Comparison of ENCODE assay signal across 21 mouse cellular contexts in genomic region chr10:67134322-67134721, GRCm38 (mm10). TPM values are rescaled to one million over a fixed set of nuclear protein-coding genes. Genes with fewer than 3 reads are reported as not detected.
A peak's percentile ranks its signal among the peaks of the same experiment; 100 is the strongest.
DNase-seq lines count a peak whose midpoint lies in the region; ATAC-seq and TF ChIP-seq lines count a peak whose summit lies in the region.
"Had no signal": no experiment of that assay in that cellular context is flagged by ENCODE, and none has a peak within 500 bp of the region (broad histone marks: within the 10 kb centered on the region; RNA-seq: fewer than 3 reads in every experiment).

No protein-coding gene starts in this region.

- no peak overlapping the region for H3K27ac ChIP-seq in gastrocnemius, adult 2 months
- no peak overlapping the region for H3K27ac ChIP-seq in layer of hippocampus, adult 2 months
- no peak overlapping the region for H3K27ac ChIP-seq in midbrain, postnatal 0 days (ENCODE audit: low read depth, low read length)
- no peak overlapping the region for H3K27ac ChIP-seq in midbrain, embryonic 15.5 days
- H3K27ac ChIP-seq: forebrain, embryonic 12.5 days; heart, embryonic 15.5 days; midbrain, embryonic 12.5 days; neural tube, embryonic 13.5 days had no signal

- no peak overlapping the region for H3K4me2 ChIP-seq in midbrain, postnatal 0 days (ENCODE audit: low read depth, low read length, poor library complexity, severe bottlenecking)
- no peak overlapping the region for H3K4me2 ChIP-seq in midbrain, embryonic 15.5 days
- H3K4me2 ChIP-seq: forebrain, embryonic 12.5 days; heart, embryonic 15.5 days; midbrain, embryonic 12.5 days; neural tube, embryonic 13.5 days had no signal

- no peak for ATAC-seq in midbrain, postnatal 0 days (ENCODE audit: low FRiP score)
- no peak for ATAC-seq in midbrain, embryonic 15.5 days (replicated peaks)
- ATAC-seq: activated CD4-positive, CD25-positive, alpha-beta regulatory T cell, adult 4 months had no signal

- H3K4me1 ChIP-seq in midbrain, postnatal 0 days (ENCODE audit: insufficient read depth, low read length) = no peaks in the 10 kb centered on the region
- H3K4me1 ChIP-seq in midbrain, embryonic 15.5 days = peaks cover 6% of the 10 kb centered on the region

- DNase-seq in gastrocnemius, adult 2 months = no peak
- DNase-seq in gastrocnemius, postnatal 14 days = no peak
- no peak for DNase-seq in layer of hippocampus, adult 2 months (ENCODE audit: low spot score in 2 of 2)
- DNase-seq in layer of hippocampus, adult 9-11 months = no peak
- no peak for DNase-seq in midbrain, postnatal 0 days (ENCODE audit: low spot score)
- DNase-seq in embryo, embryonic 9.5 days (ENCODE audit: extremely low spot score) = no peak
- no peak for DNase-seq in adrenal gland, postnatal 4 days (ENCODE audit: low spot score in 2 of 2)
- DNase-seq: adrenal gland, postnatal 14 days; cerebellum, adult 11-12 months; cerebellum, postnatal 36 days; gastrocnemius, postnatal 10 days; heart, adult 18-20 months; lung, adult 18-20 months; right cerebral cortex, adult 18-20 months; thymus, postnatal 36 days had no signal

- peak; percentile 49 for TF ChIP-seq CTCF in gastrocnemius, adult 2 months (IDR thresholded peaks at IDR 0.05)
- peak; percentile 55 for TF ChIP-seq CTCF in layer of hippocampus, adult 2 months (conservative IDR thresholded peaks at IDR 0.05)
- TF ChIP-seq CTCF in midbrain, postnatal 0 days (IDR thresholded peaks at IDR 0.05) = peak; percentile 31

- intact Hi-C loops in gastrocnemius, adult 2 months (cut with DNase I) = loop anchor here (5.0 kb wide), 1 partner anchor 227 kb away; no protein-coding TSS in a partner anchor
- intact Hi-C loops in gastrocnemius, postnatal 14 days (cut with DNase I; ENCODE audit: low total_unique reads) = no loop called here

- no peak overlapping the region for H3K4me3 ChIP-seq in gastrocnemius, adult 2 months
- H3K4me3 ChIP-seq in layer of hippocampus, adult 2 months = no peak overlapping the region
- H3K4me3 ChIP-seq in midbrain, postnatal 0 days (ENCODE audit: low read depth, low read length) = no peak overlapping the region
- H3K4me3 ChIP-seq in midbrain, embryonic 15.5 days = no peak overlapping the region
- H3K4me3 ChIP-seq: forebrain, embryonic 12.5 days; heart, embryonic 15.5 days; midbrain, embryonic 12.5 days; neural tube, embryonic 13.5 days had no signal

- no peaks in the 10 kb centered on the region for H3K9me3 ChIP-seq in midbrain, postnatal 0 days (ENCODE audit: low read length)
- no peaks in the 10 kb centered on the region for H3K9me3 ChIP-seq in midbrain, embryonic 15.5 days
- H3K9me3 ChIP-seq: forebrain, embryonic 12.5 days; heart, embryonic 15.5 days; midbrain, embryonic 12.5 days; neural tube, embryonic 13.5 days had no signal

- 94% methylated on average over 2 of the region's 2 CpGs for WGBS in midbrain, postnatal 0 days
- WGBS in midbrain, embryonic 15.5 days = 90% methylated on average over 2 of the region's 2 CpGs

- no peaks in the 10 kb centered on the region for H3K36me3 ChIP-seq in midbrain, postnatal 0 days (ENCODE audit: insufficient read depth, low read length)
- no peaks in the 10 kb centered on the region for H3K36me3 ChIP-seq in midbrain, embryonic 15.5 days (replicated peaks)
- H3K36me3 ChIP-seq: forebrain, embryonic 12.5 days; heart, embryonic 15.5 days; midbrain, embryonic 12.5 days; neural tube, embryonic 13.5 days had no signal

- H3K9ac ChIP-seq in midbrain, postnatal 0 days (replicated peaks; ENCODE audit: low read length, poor library complexity, severe bottlenecking) = no peak overlapping the region
- no peak overlapping the region for H3K9ac ChIP-seq in midbrain, embryonic 15.5 days
- H3K9ac ChIP-seq: forebrain, embryonic 12.5 days; heart, embryonic 15.5 days; midbrain, embryonic 12.5 days; neural tube, embryonic 13.5 days had no signal

- H3K27me3 ChIP-seq in midbrain, postnatal 0 days (ENCODE audit: insufficient read depth, low read length) = no peaks in the 10 kb centered on the region
- no peaks in the 10 kb centered on the region for H3K27me3 ChIP-seq in midbrain, embryonic 15.5 days (replicated peaks)
- H3K27me3 ChIP-seq: forebrain, embryonic 12.5 days; heart, embryonic 15.5 days; midbrain, embryonic 12.5 days; neural tube, embryonic 13.5 days had no signal

RNA-seq across cellular contexts. Expression of gene Reep3, which starts 37.6 kb away (rescaled TPM):
- total RNA-seq in gastrocnemius, adult 2 months (2021) = 10 to 100 TPM in 1 of 2 experiments, 1 to 10 TPM in 1; 9.7 to 10.8 TPM
- total RNA-seq in gastrocnemius, postnatal 14 days (2021) = 10 to 100 TPM; 16.9 to 18.6 TPM
- 10 to 100 TPM; 18.3 to 21.9 TPM for total RNA-seq in layer of hippocampus, adult 2 months (2021)
- total RNA-seq in midbrain, postnatal 0 days (2014; rRNA removed) = 28.1 and 30.0 TPM in 2 replicates
- polyA plus RNA-seq in midbrain, postnatal 0 days (2015; fragmentation: Nextera tagmentation; extraction: Ambion mirVana) = 26.6 and 26.7 TPM in 2 replicates
- polyA plus RNA-seq in midbrain, embryonic 15.5 days (2015; fragmentation: Nextera tagmentation; extraction: Ambion mirVana) = 28.3 and 29.2 TPM in 2 replicates
- 10 to 100 TPM; 46.2 to 47.0 TPM for total RNA-seq in adrenal gland, postnatal 4 days (2021)

RNA-seq across cellular contexts. Expression of gene Jmjd1c, which starts 38.4 kb away (rescaled TPM):
- 10 to 100 TPM; 23.7 to 26.6 TPM for total RNA-seq in gastrocnemius, adult 2 months (2021)
- total RNA-seq in gastrocnemius, postnatal 14 days (2021) = 10 to 100 TPM; 24.9 to 26.1 TPM
- 100 to 1,000 TPM; 106 to 111 TPM for total RNA-seq in layer of hippocampus, adult 2 months (2021)
- total RNA-seq in midbrain, postnatal 0 days (2014; rRNA removed) = 63.8 and 74.6 TPM in 2 replicates
- 33.8 and 45.1 TPM in 2 replicates for polyA plus RNA-seq in midbrain, postnatal 0 days (2015; fragmentation: Nextera tagmentation; extraction: Ambion mirVana)
- polyA plus RNA-seq in midbrain, embryonic 15.5 days (2015; fragmentation: Nextera tagmentation; extraction: Ambion mirVana) = 52.0 and 53.8 TPM in 2 replicates
- 10 to 100 TPM; 78.5 to 82.9 TPM for total RNA-seq in adrenal gland, postnatal 4 days (2021)
